Mouse (Mus musculus) liver, embryonic 13.5 days (tissue): ENCODE measurements around the gene Wbp2. TPM values are rescaled to one million over a fixed set of nuclear protein-coding genes. Genes with fewer than 3 reads are reported as not detected.

Experiments used
- ATAC-seq: fragments of 200-750 bp; cut with Nextera tagmentation; 2 replicates; pipeline ENCODE4 v1.8.0; 2017; ENCODE audit warnings: low read depth, mild to moderate bottlenecking, moderate number of reproducible peaks, moderate library complexity
- DNase-seq: peaks from one replicate; pipeline ENCODE4 v3.0.0; 2022
- H3K27ac ChIP-seq: fragments of 300-500 bp; sonication (generic); 2 replicates; pipeline ENCODE4 v1.5.1; 2015; ENCODE audit warnings: moderate library complexity, mild to moderate bottlenecking, inconsistent platforms
- H3K27me3 ChIP-seq: fragments of 300-500 bp; sonication (generic); 2 replicates; pipeline ENCODE4 v1.6.1; 2015; ENCODE audit warnings: mild to moderate bottlenecking, inconsistent platforms
- H3K36me3 ChIP-seq: fragments of 300-500 bp; sonication (generic); 2 replicates; pipeline ENCODE4 v1.6.1; 2015; ENCODE audit warnings: mild to moderate bottlenecking, inconsistent platforms
- H3K4me1 ChIP-seq: fragments of 300-500 bp; sonication (generic); replicated peaks from 2 replicates; pipeline ENCODE4 v1.6.1; 2015; ENCODE audit warnings: inconsistent platforms
- H3K4me2 ChIP-seq: fragments of 300-500 bp; sonication (generic); 2 replicates; pipeline ENCODE4 v1.6.1; 2015; ENCODE audit warnings: inconsistent platforms, mild to moderate bottlenecking, moderate library complexity
- H3K4me3 ChIP-seq: fragments of 300-500 bp; sonication (generic); replicated peaks from 2 replicates; pipeline ENCODE4 v1.5.1; 2015; ENCODE audit warnings: mild to moderate bottlenecking, inconsistent platforms
- H3K9ac ChIP-seq: fragments of 300-500 bp; sonication (generic); 2 replicates; pipeline ENCODE4 v1.6.1; 2015; ENCODE audit warnings: mild to moderate bottlenecking, inconsistent platforms
- H3K9me3 ChIP-seq: fragments of 300-500 bp; sonication (generic); replicated peaks from 2 replicates; pipeline ENCODE4 v1.6.1; 2016; ENCODE audit warnings: inconsistent platforms
- WGBS: fragments of 180-500 bp; shearing (Covaris S2); methylation state at CpG from one replicate; pipeline ENCODE4 v1.1.7; 2015; ENCODE audit not compliant: insufficient replicate concordance; 5-methylcytosine and 5-hydroxymethylcytosine counted together
- polyA plus RNA-seq: library from polyadenylated mRNA; unstranded; fragments of >200 nt; fragmentation: Nextera tagmentation; extraction: Ambion mirVana; gene quantifications from 2 replicates; pipeline ENCODE4 v1.2.1, GENCODE M21; 2015

Wbp2 gene
- polyA plus RNA-seq, 1 experiment from 2014 or later: 58.9 TPM

GRCm38 (mm10) chr11:116108464-116109137 lies 21.8 kb upstream of the Wbp2 start:
- ATAC-seq (no peak), DNase-seq (no peak)
- Histone ChIP-seq H3K27me3 (peaks cover 69% of the 10 kb centered on the region), H3K4me2 (peak overlapping the region; percentile 69), H3K4me3 (peak overlapping the region; percentile 59), H3K4me1 (peaks cover 69% of the 10 kb centered on the region), H3K36me3 (no peaks in the 10 kb centered on the region), H3K9ac (no peak overlapping the region), H3K9me3 (no peaks in the 10 kb centered on the region), H3K27ac (no peak overlapping the region)
- 24% methylated on average over 23 of the region's 23 CpGs for WGBS

GRCm38 (mm10) chr11:116107777-116108285 lies 21.0 kb upstream of the Wbp2 start:
- no peaks in the 10 kb centered on the region for H3K9me3 ChIP-seq
- H3K27me3 ChIP-seq: peaks cover 69% of the 10 kb centered on the region
- H3K4me3 ChIP-seq: no peak overlapping the region
- no peaks in the 10 kb centered on the region for H3K36me3 ChIP-seq
- H3K4me2 ChIP-seq: peak overlapping the region; percentile 69
- no peak for ATAC-seq
- no peak for DNase-seq
- H3K4me1 ChIP-seq: peaks cover 77% of the 10 kb centered on the region
- no peak overlapping the region for H3K9ac ChIP-seq
- H3K27ac ChIP-seq: no peak overlapping the region
- WGBS: 55% methylated on average over 19 of the region's 19 CpGs

DNA sequence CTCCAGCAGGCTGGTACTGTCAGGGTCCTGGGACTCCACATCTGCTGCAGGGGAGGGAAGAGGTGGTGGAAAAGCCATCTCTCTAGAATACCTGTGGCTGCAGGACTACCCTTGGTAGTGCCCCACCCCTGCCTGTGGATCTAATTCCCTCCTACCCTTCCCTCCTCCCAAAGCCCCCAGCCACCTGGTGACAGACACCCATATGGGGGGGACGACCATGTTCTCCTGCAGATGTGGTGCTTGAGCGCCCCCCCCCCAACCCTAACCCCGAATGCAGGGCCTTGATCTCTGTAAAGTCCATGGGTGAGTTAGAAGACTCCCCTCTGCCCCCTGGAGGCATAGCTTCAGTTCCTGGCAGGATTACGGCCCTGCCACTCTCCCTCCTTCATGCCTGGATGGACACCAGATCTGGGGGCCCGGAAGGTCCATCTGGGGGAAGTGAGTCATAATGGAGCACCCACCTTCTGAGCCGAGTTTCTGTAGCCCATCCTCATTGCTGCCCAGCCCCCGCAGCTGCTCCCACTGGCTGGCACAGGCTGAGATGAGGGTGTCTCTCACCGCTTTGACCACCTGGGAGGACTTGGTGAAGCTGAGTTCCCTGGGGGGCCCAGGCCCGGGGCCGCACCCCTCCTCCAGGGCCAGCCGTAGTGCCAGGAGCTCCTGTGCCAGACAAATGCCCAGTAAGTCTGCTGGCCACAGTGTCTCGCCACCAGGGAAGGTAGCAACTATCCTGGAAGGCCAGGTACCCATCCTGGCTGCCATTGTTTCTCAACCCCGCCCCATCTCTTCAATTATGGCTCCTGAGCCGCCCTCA lies 20.4 kb upstream of the Wbp2 start:
- DNase-seq (no peak), ATAC-seq (no peak)
- H3K9ac ChIP-seq: no peak overlapping the region
- no peak overlapping the region for H3K4me3 ChIP-seq
- 41% methylated on average over 14 of the region's 14 CpGs for WGBS
- H3K4me2 ChIP-seq: peak overlapping the region; percentile 8; the same call in 1 of the 2 replicates
- H3K27ac ChIP-seq: no peak overlapping the region
- H3K36me3 ChIP-seq: no peaks in the 10 kb centered on the region
- peaks cover 82% of the 10 kb centered on the region for H3K4me1 ChIP-seq
- peaks cover 68% of the 10 kb centered on the region for H3K27me3 ChIP-seq
- H3K9me3 ChIP-seq: no peaks in the 10 kb centered on the region

DNA sequence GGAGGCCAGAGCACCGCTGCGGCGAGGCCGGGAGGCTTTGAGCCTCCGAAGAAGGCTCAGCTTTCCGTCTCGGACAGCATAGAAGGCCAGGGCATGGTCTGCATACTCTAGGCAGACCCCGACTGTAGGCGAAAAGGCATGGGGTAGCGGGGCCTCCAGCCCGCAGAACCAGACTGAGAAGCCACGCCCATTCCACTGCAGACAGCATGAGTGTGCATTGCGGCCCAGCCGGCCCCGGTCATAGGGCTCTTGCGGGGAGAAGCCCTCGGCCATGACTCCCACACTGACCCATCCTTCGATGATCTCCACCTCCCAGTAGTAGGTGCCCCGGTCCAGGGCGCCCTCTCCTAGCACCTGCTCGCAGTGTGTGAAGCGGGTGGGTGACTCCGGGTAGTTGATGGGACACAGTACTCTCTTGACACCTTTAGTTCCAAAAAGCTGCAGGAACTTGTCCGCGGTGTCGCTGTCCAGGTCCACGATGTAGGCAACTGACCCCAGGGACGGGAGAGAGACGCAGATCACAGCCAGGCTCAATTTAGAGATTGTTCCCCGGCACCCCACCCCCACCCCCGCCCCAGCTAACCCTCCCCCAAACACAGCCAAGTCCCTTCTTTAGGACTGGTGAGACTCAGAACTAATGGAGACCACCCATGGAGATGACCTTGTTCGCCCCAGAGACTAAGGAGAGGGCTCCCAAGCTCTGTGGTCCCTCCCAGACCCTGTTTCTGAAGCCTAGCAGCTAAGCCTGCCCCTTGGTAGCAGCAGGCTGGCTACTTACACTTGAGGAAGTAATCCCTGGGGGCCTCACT lies 19.6 kb upstream of the Wbp2 start:
- H3K9ac ChIP-seq: peak overlapping the region; percentile 15; the same call in 1 of the 2 replicates
- no peak for ATAC-seq
- 27% methylated on average over 32 of the region's 32 CpGs for WGBS
- H3K36me3 ChIP-seq: no peaks in the 10 kb centered on the region
- peaks cover 90% of the 10 kb centered on the region for H3K4me1 ChIP-seq
- H3K9me3 ChIP-seq: no peaks in the 10 kb centered on the region
- DNase-seq: peak; percentile 51
- peaks cover 60% of the 10 kb centered on the region for H3K27me3 ChIP-seq
- H3K4me3 ChIP-seq: 0 out of 2 replicates have a peak overlapping the region, but pooled peaks have one; percentile 10
- no peak overlapping the region for H3K27ac ChIP-seq
- H3K4me2 ChIP-seq: peak overlapping the region; percentile 40

DNA sequence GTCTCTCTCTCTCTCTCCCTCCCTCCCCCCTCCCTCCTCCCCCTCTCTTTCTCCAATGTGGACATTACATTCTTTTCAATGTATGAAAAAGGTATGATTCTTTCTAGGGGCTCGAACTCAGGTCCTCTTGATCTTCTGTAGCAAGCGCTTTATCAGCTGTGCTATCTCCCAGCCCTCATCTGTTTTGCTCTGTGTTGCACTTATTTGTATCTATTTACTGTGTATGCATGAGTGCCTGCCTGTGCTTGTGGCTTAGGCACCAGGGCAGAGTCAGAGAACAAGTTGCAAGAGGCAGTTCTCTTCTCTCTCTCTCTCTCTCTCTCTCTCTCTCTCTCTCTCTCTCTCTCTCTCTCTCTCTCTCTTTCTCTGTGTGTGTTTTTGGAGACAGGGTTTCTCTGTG lies 18.3 kb upstream of the Wbp2 start:
- ATAC-seq: no peak

DNA sequence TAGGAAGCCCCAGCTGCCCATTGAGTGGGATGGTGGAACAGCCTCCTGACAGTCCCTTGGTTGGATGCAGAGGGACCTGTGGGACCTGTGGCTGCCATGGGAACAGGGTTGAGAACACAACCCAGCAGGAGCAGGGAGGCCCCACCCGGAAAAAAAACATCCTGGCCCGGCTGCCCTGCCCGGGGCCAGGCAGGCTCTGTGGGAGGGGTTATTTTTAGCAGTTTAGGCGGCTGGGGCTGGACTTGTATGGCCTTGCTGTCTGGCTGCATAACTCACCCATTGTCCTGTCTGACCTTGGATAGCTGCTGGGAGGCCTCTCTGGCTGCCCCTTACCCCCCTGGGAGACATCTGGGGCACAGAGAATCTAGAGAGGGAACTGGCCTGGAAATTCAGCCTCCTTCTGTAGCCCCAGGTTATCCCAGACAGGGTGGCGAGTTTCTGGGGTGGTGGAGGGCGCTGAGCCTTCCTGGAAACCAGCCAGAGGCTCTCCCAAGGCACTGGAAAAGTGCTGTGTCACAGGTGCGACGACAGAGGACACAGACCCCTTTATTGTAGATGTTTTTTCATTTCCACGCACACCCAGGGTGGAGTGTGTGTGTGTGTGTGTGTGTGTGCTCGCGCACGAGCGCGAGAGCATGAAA lies 17.3 kb upstream of the Wbp2 start:
- DNase-seq: no peak
- ATAC-seq: peak; percentile 47; the same call in 1 of the 2 replicates
- Histone ChIP-seq H3K4me2 (no peak overlapping the region), H3K36me3 (no peaks in the 10 kb centered on the region), H3K27ac (peak overlapping the region; percentile 37; the same call in 1 of the 2 replicates), H3K4me1 (peaks cover 98% of the 10 kb centered on the region), H3K9ac (0 out of 2 replicates have a peak overlapping the region, but pooled peaks have one; percentile 3), H3K4me3 (no peak overlapping the region), H3K9me3 (no peaks in the 10 kb centered on the region), H3K27me3 (peaks cover 37% of the 10 kb centered on the region)
- 38% methylated on average over 14 of the region's 14 CpGs for WGBS

More for the DNA sequence above, 18.3 kb upstream of the Wbp2 start:
- 54% methylated on average over 2 of the region's 2 CpGs for WGBS
- Histone ChIP-seq H3K9ac (no peak overlapping the region), H3K27ac (no peak overlapping the region), H3K4me2 (no peak overlapping the region), H3K4me1 (peaks cover 98% of the 10 kb centered on the region), H3K4me3 (no peak overlapping the region), H3K36me3 (no peaks in the 10 kb centered on the region), H3K9me3 (no peaks in the 10 kb centered on the region), H3K27me3 (peaks cover 47% of the 10 kb centered on the region)
- no peak for DNase-seq

GRCm38 (mm10) chr11:116103572-116103971 lies 16.8 kb upstream of the Wbp2 start:
- ATAC-seq (no peak), DNase-seq (no peak)
- no peak overlapping the region for H3K9ac ChIP-seq
- H3K4me1 ChIP-seq: peaks cover 98% of the 10 kb centered on the region
- 58% methylated on average over 12 of the region's 12 CpGs for WGBS
- no peak overlapping the region for H3K4me3 ChIP-seq
- H3K9me3 ChIP-seq: no peaks in the 10 kb centered on the region
- H3K27me3 ChIP-seq: peaks cover 32% of the 10 kb centered on the region
- no peaks in the 10 kb centered on the region for H3K36me3 ChIP-seq
- no peak overlapping the region for H3K27ac ChIP-seq
- H3K4me2 ChIP-seq: no peak overlapping the region

DNA sequence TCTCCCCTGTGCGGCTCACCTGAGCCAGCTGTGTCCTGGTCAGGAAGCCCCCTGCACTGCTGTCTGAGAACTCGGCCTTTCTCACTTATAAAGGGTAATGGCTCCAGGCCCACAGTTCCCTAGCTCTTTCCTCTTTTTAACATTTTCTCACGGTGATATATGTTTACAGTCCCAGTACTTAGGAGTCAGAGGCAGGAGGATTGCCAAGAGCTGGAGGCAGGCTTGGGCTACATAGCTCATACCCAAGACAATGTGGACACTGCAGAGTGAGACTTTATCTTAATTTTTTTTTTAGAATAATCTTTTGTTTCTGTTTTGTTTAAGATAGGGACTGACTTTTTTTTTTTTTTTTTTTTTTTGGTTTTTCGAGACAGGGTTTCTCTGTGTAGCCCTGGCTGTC lies 15.7 kb upstream of the Wbp2 start:
- H3K4me2 ChIP-seq: no peak overlapping the region
- 43% methylated on average over 3 of the region's 4 CpGs for WGBS

GRCm38 (mm10) chr11:116101931-116102381 lies 15.2 kb upstream of the Wbp2 start:
- Histone ChIP-seq H3K27me3 (peaks cover 16% of the 10 kb centered on the region), H3K27ac (peak overlapping the region; percentile 65), H3K36me3 (no peaks in the 10 kb centered on the region), H3K4me3 (no peak overlapping the region), H3K9me3 (no peaks in the 10 kb centered on the region), H3K4me1 (peaks cover 84% of the 10 kb centered on the region), H3K4me2 (peak overlapping the region; percentile 24), H3K9ac (peak overlapping the region; percentile 52)
- 29% methylated on average over 11 of the region's 11 CpGs for WGBS
- peak; percentile 21; the same call in 1 of the 2 replicates for ATAC-seq
- no peak for DNase-seq

More for the DNA sequence above, 15.7 kb upstream of the Wbp2 start:
- no peak overlapping the region for H3K9ac ChIP-seq
- ATAC-seq (no peak), DNase-seq (no peak)
- peaks cover 89% of the 10 kb centered on the region for H3K4me1 ChIP-seq
- H3K27ac ChIP-seq: peak overlapping the region; percentile 65
- peaks cover 21% of the 10 kb centered on the region for H3K27me3 ChIP-seq
- H3K9me3 ChIP-seq: no peaks in the 10 kb centered on the region
- no peaks in the 10 kb centered on the region for H3K36me3 ChIP-seq
- no peak overlapping the region for H3K4me3 ChIP-seq

DNA sequence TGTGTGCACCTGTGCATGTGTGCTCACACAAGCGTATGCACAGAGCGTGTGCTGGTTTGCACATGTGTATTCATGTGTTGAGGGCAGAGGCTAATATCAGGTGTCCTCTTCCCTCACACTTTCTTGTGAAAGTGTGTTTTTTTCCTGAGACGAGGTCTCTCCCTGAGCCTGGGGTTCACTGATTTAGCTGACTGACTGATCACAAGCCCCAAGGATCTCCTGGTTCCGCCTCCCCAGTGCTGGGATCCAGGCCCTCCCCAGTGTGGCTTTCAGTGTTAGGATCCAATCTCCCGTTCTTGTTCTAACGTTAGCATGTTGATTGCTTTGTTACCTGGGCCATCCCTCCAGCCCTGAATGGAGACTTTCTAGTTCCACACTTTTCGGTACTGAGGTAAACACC lies 14.0 kb upstream of the Wbp2 start:
- no peak overlapping the region for H3K9ac ChIP-seq
- 0 out of 2 replicates have a peak, but pooled peaks cover 4% of the 10 kb centered on the region for H3K9me3 ChIP-seq
- no peak overlapping the region for H3K4me2 ChIP-seq
- peaks cover 5% of the 10 kb centered on the region for H3K27me3 ChIP-seq
- no peak overlapping the region for H3K4me3 ChIP-seq
- DNase-seq (no peak), ATAC-seq (no peak)
- H3K36me3 ChIP-seq: no peaks in the 10 kb centered on the region
- 67% methylated on average over 7 of the region's 7 CpGs for WGBS
- H3K27ac ChIP-seq: no peak overlapping the region
- H3K4me1 ChIP-seq: peaks cover 73% of the 10 kb centered on the region
